Mouse (Mus musculus) kidney, adult 2 months (tissue): ENCODE measurements around the gene Vmn1r75.

Experiments
- CTCF ChIP-seq: fragments of 200-500 bp; conservative IDR thresholded peaks from 2 replicates; pipeline ENCODE4 v1.5.1; 2011; ENCODE audit warnings: low read depth, mild to moderate bottlenecking, control low read depth, low read length, moderate library complexity, mixed read lengths; ENCODE audit not compliant: insufficient read depth, insufficient read length
- POLR2A ChIP-seq: fragments of 200-500 bp; IDR thresholded peaks from one replicate; pipeline ENCODE4 v1.6.1; 2011; ENCODE audit warnings: low read depth, low read length, control low read depth

GRCm38 (mm10) chr7:11833680-11834079, 40.8 kb upstream of the Vmn1r75 start, which contains the start of gene Vmn1r74:
- no peak for TF ChIP-seq POLR2A
- TF ChIP-seq CTCF: no peak
